Mouse (Mus musculus) hindbrain, embryonic 12.5 days (tissue): Measurements from ENCODE around the gene Wasf3. TPM values are rescaled to one million over a fixed set of nuclear protein-coding genes. Genes with fewer than 3 reads are reported as not detected.
A peak's percentile ranks its signal among the peaks of the same experiment; 100 is the strongest.
"Not testable (repeated sequence)": the region's sequence is repeated elsewhere in the genome, so short reads cannot be mapped to it uniquely, and the experiment has no call there.

Experiments used
- ATAC-seq: fragments of 200-750 bp; cut with Nextera tagmentation; 2 replicates; pipeline ENCODE4 v1.8.0; 2017; ENCODE audit warnings: moderate TSS enrichment; ENCODE audit not compliant: low FRiP score
- H3K27ac ChIP-seq: fragments of 300-500 bp; sonication (generic); 2 replicates; pipeline ENCODE4 v1.5.1; 2016; ENCODE audit warnings: mild to moderate bottlenecking
- H3K27me3 ChIP-seq: fragments of 300-500 bp; sonication (generic); 2 replicates; pipeline ENCODE4 v1.6.1; 2016; ENCODE audit warnings: mild to moderate bottlenecking
- H3K36me3 ChIP-seq: fragments of 300-500 bp; sonication (generic); 2 replicates; pipeline ENCODE4 v1.6.1; 2016; ENCODE audit warnings: mild to moderate bottlenecking
- H3K4me1 ChIP-seq: fragments of 300-500 bp; sonication (generic); 2 replicates; pipeline ENCODE4 v1.6.1; 2016
- H3K4me2 ChIP-seq: fragments of 300-500 bp; sonication (generic); replicated peaks from 2 replicates; pipeline ENCODE4 v1.6.1; 2016; ENCODE audit warnings: mild to moderate bottlenecking
- H3K4me3 ChIP-seq: fragments of 300-500 bp; sonication (generic); 2 replicates; pipeline ENCODE4 v1.5.1; 2016; ENCODE audit warnings: mild to moderate bottlenecking
- H3K9ac ChIP-seq: fragments of 300-500 bp; sonication (generic); 2 replicates; pipeline ENCODE4 v1.6.1; 2016; ENCODE audit warnings: mild to moderate bottlenecking, moderate library complexity
- H3K9me3 ChIP-seq: fragments of 300-500 bp; sonication (generic); replicated peaks from 2 replicates; pipeline ENCODE4 v1.6.1; 2016; ENCODE audit warnings: mild to moderate bottlenecking
- WGBS: fragments of 180-500 bp; shearing (Covaris S2); methylation state at CpG from one replicate; pipeline ENCODE4 v1.1.7; 2016; 5-methylcytosine and 5-hydroxymethylcytosine counted together
- polyA plus RNA-seq: library from polyadenylated mRNA; unstranded; fragments of >200 nt; fragmentation: Nextera tagmentation; extraction: Ambion mirVana; gene quantifications from 2 replicates; pipeline ENCODE4 v1.2.1, GENCODE M21; 2016

The Wasf3 gene
- polyA plus RNA-seq, 1 experiment from 2014 or later = 10.0 TPM

DNA sequence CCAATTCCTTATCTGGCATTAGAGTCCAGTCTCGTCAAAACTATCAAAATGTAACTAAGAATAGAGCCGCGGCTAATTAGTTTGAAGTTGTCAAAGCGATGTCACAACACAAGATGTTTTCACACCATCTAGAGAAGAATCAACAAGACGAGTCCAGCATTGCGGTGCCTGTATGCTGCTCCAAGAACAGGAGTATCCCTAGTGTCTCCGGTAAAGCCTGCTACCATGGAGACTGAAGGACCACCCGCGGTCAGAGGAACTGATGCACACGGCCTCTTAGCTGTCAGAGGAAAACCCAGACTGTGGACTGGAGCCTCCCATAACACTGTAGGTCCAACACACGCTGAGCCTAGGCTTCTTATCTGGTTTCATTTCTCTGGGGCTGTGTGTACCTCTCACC lies 11.5 kb upstream of the Wasf3 start:
- H3K9ac ChIP-seq = no peak overlapping the region
- H3K9me3 ChIP-seq = no peaks in the 10 kb centered on the region
- H3K36me3 ChIP-seq = no peaks in the 10 kb centered on the region
- H3K27me3 ChIP-seq = no peaks in the 10 kb centered on the region
- H3K4me1 ChIP-seq = no peaks in the 10 kb centered on the region
- 82% methylated on average over 11 of the region's 11 CpGs for WGBS
- ATAC-seq = no peak
- H3K4me2 ChIP-seq = no peak overlapping the region
- no peak overlapping the region for H3K27ac ChIP-seq
- H3K4me3 ChIP-seq = no peak overlapping the region

DNA sequence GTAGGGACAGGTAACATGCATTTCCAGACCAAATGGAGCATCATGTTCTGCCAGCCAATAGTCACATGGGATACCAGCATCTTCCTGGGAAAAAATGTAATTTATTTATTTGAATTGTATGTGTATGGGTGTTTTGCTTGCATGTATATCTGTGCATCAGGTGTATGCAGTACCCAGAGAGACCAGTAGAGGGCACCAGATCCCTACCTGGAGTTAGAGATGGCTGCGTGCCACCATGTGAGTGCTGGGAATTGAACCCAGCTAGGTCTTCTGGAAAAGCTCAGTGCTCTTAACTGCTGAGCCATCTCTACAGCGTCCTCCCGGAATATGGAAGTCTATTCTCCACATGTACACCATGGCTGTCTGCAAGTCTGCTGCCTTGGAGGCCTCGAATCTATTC lies 8.2 kb upstream of the Wasf3 start:
- H3K4me2 ChIP-seq = no peak overlapping the region
- H3K36me3 ChIP-seq = no peaks in the 10 kb centered on the region
- H3K27me3 ChIP-seq = no peaks in the 10 kb centered on the region
- no peaks in the 10 kb centered on the region for H3K4me1 ChIP-seq
- no peak overlapping the region for H3K4me3 ChIP-seq
- no peak overlapping the region for H3K9ac ChIP-seq
- ATAC-seq = no peak
- no peak overlapping the region for H3K27ac ChIP-seq
- WGBS = 85% methylated on average over 4 of the region's 4 CpGs
- no peaks in the 10 kb centered on the region for H3K9me3 ChIP-seq

DNA sequence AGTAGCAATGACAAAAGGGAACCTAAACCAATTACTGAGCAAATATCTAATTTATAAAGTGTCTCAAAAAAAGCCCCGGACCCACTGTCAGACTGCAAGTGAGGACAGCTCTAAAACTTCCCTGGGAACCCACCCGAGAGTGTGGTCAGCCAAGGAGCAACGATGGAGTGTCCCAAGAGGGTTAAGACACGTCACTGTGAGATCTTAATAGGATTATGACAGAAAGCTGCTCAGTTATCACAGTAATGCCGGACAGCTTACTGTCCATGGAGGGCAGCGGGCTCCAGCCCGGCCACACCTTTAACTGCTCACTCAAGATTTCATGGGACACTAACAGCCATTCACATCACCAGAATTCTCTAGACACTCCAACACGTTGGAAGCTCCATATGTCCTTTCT lies 4.7 kb upstream of the Wasf3 start:
- Histone ChIP-seq H3K4me2 (no peak overlapping the region), H3K36me3 (no peaks in the 10 kb centered on the region), H3K27ac (no peak overlapping the region), H3K9ac (no peak overlapping the region), H3K9me3 (no peaks in the 10 kb centered on the region), H3K4me3 (no peak overlapping the region), H3K4me1 (no peaks in the 10 kb centered on the region), H3K27me3 (no peaks in the 10 kb centered on the region)
- no peak for ATAC-seq
- WGBS = 85% methylated on average over 8 of the region's 8 CpGs

DNA sequence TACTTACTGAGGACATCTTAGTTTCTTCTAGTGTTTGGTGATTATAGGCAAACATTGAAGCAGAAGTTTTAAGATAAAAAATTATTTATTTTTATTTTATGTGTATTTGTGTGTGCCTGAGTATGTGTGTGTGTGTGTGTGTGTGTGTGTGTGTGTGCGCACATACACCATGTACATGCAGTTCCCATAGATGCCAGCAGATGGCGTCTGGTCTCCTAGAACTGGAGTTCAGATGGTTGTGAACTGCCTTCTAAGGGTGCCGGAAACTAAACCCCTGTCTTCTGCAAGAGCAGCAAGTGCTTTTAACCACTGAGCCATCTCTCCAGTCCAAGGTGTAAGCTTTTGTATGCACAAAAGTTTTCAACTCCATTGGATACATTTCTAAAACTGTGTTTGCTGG lies 2.5 kb upstream of the Wasf3 start:
- WGBS = 79% methylated on average over 3 of the region's 3 CpGs
- no peak for ATAC-seq
- peaks cover 8% of the 10 kb centered on the region for H3K4me1 ChIP-seq
- 0 out of 2 replicates have a peak, but pooled peaks cover 4% of the 10 kb centered on the region for H3K9me3 ChIP-seq
- H3K4me3 ChIP-seq = no peak overlapping the region
- H3K27ac ChIP-seq = no peak overlapping the region
- peaks cover 3% of the 10 kb centered on the region; the same call in 1 of the 2 replicates for H3K36me3 ChIP-seq
- H3K9ac ChIP-seq = no peak overlapping the region
- no peaks in the 10 kb centered on the region for H3K27me3 ChIP-seq
- no peak overlapping the region for H3K4me2 ChIP-seq

DNA sequence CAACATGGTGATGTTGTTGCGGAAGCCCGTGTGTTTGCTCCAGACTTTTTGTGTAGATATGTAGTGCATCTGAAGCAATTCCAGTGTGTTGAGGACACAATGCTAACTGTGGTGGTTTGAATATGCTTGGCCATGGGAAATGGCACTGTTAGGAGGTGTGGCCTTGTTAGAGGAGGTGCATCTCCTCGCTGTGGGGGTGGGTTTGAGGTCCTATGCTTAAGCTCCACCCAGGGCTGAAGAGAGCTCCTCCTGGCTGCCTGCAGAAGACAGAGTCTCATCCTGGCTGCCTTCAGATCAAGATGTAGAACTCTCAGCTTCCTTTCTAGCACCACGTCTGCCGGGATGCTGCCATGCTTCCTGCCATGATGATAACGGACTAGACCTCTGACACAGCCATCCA lies 1.4 kb upstream of the Wasf3 start:
- H3K4me3 ChIP-seq = no peak overlapping the region
- H3K4me2 ChIP-seq = no peak overlapping the region
- 64% methylated on average over 6 of the region's 6 CpGs for WGBS
- 0 out of 2 replicates have a peak, but pooled peaks cover 4% of the 10 kb centered on the region for H3K9me3 ChIP-seq
- no peak overlapping the region for H3K9ac ChIP-seq
- H3K36me3 ChIP-seq = peaks cover 7% of the 10 kb centered on the region; the same call in 1 of the 2 replicates
- peaks cover 8% of the 10 kb centered on the region for H3K4me1 ChIP-seq
- no peaks in the 10 kb centered on the region for H3K27me3 ChIP-seq
- no peak overlapping the region for H3K27ac ChIP-seq
- ATAC-seq = no peak

DNA sequence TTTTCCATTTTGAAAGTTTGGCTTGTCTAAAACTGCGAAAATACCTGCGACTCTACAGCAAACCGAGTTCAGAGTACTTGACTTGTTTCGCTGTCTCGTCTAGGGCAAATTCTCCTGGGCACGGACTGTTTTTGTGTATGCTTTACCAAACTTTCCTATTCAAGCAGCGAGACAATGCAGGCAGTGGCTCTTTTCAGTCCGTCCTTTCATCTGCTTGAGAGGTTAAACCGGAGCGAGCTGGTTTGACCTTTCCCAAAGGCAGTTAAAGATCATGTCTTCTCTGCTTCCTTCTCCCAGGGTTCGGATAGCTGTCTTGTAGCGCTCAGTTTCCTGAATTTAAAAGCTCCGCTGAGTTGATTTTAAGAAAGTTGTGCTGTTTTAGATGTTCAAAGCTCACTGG lies 1.2 kb downstream of the Wasf3 start:
- H3K27ac ChIP-seq = no peak overlapping the region
- 5% methylated on average over 13 of the region's 13 CpGs for WGBS
- H3K27me3 ChIP-seq = no peaks in the 10 kb centered on the region

DNA sequence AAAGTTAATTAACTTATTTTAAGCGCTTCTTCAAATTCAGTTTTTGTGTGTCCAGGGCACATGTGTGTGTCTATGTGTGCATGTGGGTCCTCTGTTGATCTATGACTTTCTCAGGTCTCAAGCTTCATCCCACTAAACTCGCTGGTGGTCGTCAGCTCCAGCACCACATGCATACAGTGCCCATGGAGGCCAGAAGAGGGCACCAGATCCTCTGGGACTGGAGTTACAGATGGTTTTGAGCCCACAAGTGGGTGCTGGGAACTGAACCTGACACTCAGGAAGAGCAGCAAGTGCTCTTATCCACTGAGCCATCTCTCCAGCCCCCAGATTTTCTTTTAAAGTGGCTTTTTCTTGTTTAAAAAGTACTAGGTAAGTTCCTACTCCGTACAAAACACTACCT lies 2.1 kb downstream of the Wasf3 start:
- Histone ChIP-seq H3K4me1 (peaks cover 13% of the 10 kb centered on the region), H3K4me3 (no peak overlapping the region), H3K36me3 (peaks cover 7% of the 10 kb centered on the region; the same call in 1 of the 2 replicates), H3K27me3 (no peaks in the 10 kb centered on the region), H3K4me2 (no peak overlapping the region), H3K27ac (no peak overlapping the region), H3K9me3 (0 out of 2 replicates have a peak, but pooled peaks cover 4% of the 10 kb centered on the region), H3K9ac (no peak overlapping the region)
- WGBS = 87% methylated on average over 4 of the region's 4 CpGs
- ATAC-seq = no peak

More for the DNA sequence above, 1.2 kb downstream of the Wasf3 start:
- no peak for ATAC-seq
- H3K36me3 ChIP-seq = peaks cover 7% of the 10 kb centered on the region; the same call in 1 of the 2 replicates
- H3K4me2 ChIP-seq = peak overlapping the region; percentile 53
- peaks cover 9% of the 10 kb centered on the region for H3K4me1 ChIP-seq
- H3K9ac ChIP-seq = peak overlapping the region; percentile 42; the same call in 1 of the 2 replicates
- peak overlapping the region; percentile 66 for H3K4me3 ChIP-seq
- H3K9me3 ChIP-seq = 0 out of 2 replicates have a peak, but pooled peaks cover 4% of the 10 kb centered on the region

DNA sequence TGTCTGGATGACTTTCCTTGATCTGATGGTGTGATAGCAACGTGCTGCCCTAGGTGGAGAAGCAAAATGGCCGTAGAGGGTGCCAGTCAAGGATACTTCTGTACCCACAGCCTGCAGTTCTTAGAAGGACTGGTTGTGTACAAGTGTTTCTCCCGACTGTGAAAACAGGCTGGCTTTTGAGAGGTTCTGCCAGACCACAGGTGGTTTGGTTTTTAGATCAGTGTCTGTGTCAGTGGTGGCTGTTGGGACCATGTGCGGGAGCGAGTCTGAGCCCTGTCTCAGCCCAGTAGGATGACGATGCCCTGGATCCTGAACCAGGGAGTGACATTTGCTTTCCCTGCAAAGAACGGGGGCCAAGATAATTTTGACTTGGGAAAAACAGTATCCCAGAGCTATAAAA lies 9.8 kb downstream of the Wasf3 start:
- ATAC-seq = no peak
- Histone ChIP-seq H3K36me3 (0 out of 2 replicates have a peak, but pooled peaks cover 9% of the 10 kb centered on the region), H3K27me3 (no peaks in the 10 kb centered on the region), H3K9me3 (peaks cover 21% of the 10 kb centered on the region), H3K9ac (no peak overlapping the region), H3K4me3 (no peak overlapping the region), H3K27ac (no peak overlapping the region), H3K4me1 (peaks cover 5% of the 10 kb centered on the region; the same call in 1 of the 2 replicates), H3K4me2 (no peak overlapping the region)
- WGBS = 92% methylated on average over 7 of the region's 7 CpGs

DNA sequence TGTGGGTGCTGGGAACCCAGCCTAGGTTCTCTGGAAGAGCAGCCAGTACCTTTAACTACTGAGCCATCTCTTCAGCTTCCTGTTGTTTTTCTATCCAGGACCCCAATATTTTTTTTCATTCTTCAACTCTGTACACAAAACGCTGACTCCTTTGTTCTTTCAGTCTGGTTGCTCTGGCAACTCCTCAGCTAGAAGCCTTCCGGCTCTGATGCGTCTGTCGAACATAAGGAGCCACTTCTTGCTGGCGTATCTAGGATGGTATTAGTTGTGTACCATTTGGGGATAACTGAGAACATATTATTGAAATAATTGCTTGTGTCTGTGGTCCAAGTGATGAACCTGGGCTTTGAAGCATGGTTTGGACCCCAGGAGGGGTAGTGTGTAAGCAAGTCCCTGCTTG lies 12.5 kb downstream of the Wasf3 start:
- Histone ChIP-seq H3K4me2 (no peak overlapping the region), H3K9me3 (peaks cover 21% of the 10 kb centered on the region)
- 94% methylated on average over 5 of the region's 5 CpGs for WGBS

DNA sequence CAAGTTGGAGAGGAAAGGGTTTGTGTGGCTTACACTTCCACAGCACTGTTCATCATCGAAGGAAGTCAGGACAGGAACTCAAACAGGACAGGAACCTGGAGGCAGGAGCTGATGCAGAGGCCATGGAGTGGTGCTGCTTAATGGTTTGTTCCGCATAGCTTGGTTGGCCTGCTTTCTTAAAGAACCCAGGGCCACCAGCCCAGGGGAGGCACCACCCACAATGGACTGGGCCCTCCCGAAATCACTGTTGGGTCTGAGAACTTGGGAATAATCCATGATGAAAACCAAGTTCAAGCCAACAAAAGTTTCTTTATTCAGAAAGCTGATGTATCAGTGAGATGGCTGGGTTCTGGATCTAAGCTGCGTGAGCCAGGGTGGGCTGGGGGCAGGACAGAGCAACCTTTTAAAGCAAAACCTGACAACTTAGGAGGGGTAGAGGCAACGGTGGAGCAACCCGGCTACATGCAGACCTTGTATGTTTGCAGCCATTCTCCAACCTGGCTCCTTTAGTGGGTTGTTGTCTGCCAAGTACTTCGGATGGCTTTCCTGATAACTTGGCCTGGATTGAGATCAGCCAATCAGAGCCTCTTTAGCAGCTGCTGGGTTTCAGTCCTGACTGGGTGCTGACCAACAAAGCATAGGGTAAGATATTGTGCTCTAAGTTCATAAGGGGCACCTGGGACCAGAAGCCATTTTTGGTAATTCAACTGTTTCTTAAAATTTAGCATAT lies 13.8 kb downstream of the Wasf3 start:
- Histone ChIP-seq H3K27me3 (no peaks in the 10 kb centered on the region), H3K27ac (no peak overlapping the region), H3K9me3 (peaks cover 18% of the 10 kb centered on the region), H3K4me3 (no peak overlapping the region), H3K36me3 (0 out of 2 replicates have a peak, but pooled peaks cover 7% of the 10 kb centered on the region), H3K4me2 (no peak overlapping the region), H3K4me1 (peaks cover 3% of the 10 kb centered on the region; the same call in 1 of the 2 replicates), H3K9ac (no peak overlapping the region)
- ATAC-seq = no peak
- 93% methylated on average over 7 of the region's 7 CpGs for WGBS

More for the DNA sequence above, 12.5 kb downstream of the Wasf3 start:
- Histone ChIP-seq H3K4me3 (no peak overlapping the region), H3K4me1 (peaks cover under 1% of the 10 kb centered on the region; the same call in 1 of the 2 replicates), H3K27me3 (no peaks in the 10 kb centered on the region), H3K27ac (no peak overlapping the region), H3K9ac (no peak overlapping the region), H3K36me3 (0 out of 2 replicates have a peak, but pooled peaks cover 9% of the 10 kb centered on the region)
- ATAC-seq = no peak

DNA sequence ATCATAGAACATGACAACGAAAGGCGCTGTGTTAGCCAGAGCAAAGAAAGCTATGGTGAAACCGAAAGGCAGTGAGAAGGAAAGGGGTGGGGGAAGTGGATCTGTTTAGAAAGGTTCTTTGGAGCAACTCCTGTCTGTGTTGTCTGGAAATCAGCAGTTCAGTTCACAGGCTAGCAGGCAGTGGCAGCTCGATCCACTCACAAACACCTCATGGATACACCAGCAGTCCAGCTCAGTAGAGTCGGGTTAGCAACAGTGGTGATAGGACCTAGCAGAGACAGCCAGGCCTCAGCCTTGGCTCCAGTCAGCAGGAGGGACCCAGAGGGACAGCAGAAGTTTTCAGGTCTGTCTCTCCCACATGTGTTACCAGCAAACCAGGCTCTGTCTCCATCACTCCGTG lies 16.2 kb downstream of the Wasf3 start:
- H3K4me1 ChIP-seq, H3K27me3 ChIP-seq, H3K27ac ChIP-seq, H3K4me3 ChIP-seq, H3K9ac ChIP-seq, ATAC-seq, H3K4me2 ChIP-seq, H3K36me3 ChIP-seq, H3K9me3 ChIP-seq: not testable (repeated sequence)
- 91% methylated on average over 6 of the region's 6 CpGs for WGBS

DNA sequence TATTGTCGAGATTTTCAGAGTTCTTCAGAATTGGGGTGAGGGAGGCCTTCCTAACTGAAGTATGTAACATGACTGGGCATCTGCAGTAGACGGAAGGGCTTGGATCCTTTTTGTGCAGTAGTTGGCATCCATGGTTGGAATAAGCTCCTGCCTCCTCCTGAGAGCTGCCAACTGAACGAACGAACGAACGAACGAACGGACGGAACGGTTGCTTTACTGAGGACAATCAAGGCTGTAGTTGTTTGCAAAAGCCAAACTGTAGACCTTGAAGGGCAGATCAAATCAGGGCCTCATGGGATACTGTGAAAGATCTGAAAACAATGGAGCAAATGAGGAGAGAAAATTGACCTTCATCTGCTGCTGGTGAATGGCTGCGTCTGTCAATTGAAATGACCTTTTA lies 17.5 kb downstream of the Wasf3 start:
- H3K27ac ChIP-seq = peak overlapping the region; percentile 23; the same call in 1 of the 2 replicates
- ATAC-seq = no peak
- no peaks in the 10 kb centered on the region for H3K36me3 ChIP-seq
- no peak overlapping the region for H3K4me2 ChIP-seq
- H3K9ac ChIP-seq = no peak overlapping the region
- H3K9me3 ChIP-seq = no peaks in the 10 kb centered on the region
- H3K4me3 ChIP-seq = no peak overlapping the region
- H3K27me3 ChIP-seq = no peaks in the 10 kb centered on the region
- peaks cover 8% of the 10 kb centered on the region; the same call in 1 of the 2 replicates for H3K4me1 ChIP-seq
- 39% methylated on average over 11 of the region's 11 CpGs for WGBS

DNA sequence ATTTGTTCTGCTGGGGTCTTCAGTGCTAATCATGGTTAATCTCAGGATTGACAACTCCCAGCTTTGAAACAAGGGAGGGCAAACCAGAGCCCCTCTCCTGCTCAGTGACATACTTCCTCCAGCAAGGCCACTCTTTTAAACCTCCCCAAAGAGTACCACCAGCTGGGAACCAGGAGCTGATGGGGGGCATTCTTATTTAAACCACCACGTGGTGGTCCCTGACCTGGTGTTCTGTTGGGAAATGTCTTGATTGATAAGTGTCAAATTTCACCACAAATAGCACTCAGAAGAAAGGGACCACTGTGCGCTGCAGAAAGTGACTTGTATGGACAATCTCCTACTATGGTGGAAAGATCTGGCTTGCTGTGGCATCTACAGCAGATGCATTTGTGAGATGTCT lies 19.1 kb downstream of the Wasf3 start:
- no peak overlapping the region for H3K27ac ChIP-seq
- H3K9ac ChIP-seq = no peak overlapping the region
- no peaks in the 10 kb centered on the region for H3K36me3 ChIP-seq
- H3K4me3 ChIP-seq = no peak overlapping the region
- 41% methylated on average over 2 of the region's 2 CpGs for WGBS
- ATAC-seq = no peak
- H3K4me2 ChIP-seq = no peak overlapping the region
- H3K4me1 ChIP-seq = peaks cover 8% of the 10 kb centered on the region
- H3K27me3 ChIP-seq = no peaks in the 10 kb centered on the region
- no peaks in the 10 kb centered on the region for H3K9me3 ChIP-seq
